Mouse (Mus musculus) cortical plate, adult 2 months (tissue): Measurements from ENCODE around the gene Ctso.

Experiments
- CTCF ChIP-seq: fragments of 200-500 bp; IDR thresholded peaks from 2 replicates; pipeline ENCODE4 v1.5.1; 2011; ENCODE audit warnings: mild to moderate bottlenecking, control low read depth, low read length; ENCODE audit not compliant: insufficient read depth; ENCODE audit errors: extremely low read depth
- POLR2A ChIP-seq: fragments of 200-500 bp; IDR thresholded peaks from 2 replicates; pipeline ENCODE4 v1.6.1; 2011; ENCODE audit warnings: mild to moderate bottlenecking, low read length, control low read depth; ENCODE audit not compliant: insufficient read depth; ENCODE audit errors: extremely low read depth

GRCm38 (mm10) chr3:81922910-81923309, 9.5 kb upstream of the Ctso start:
- TF ChIP-seq CTCF: no peak
- TF ChIP-seq POLR2A: no peak
